Mouse (Mus musculus) bone marrow, adult 2 months (tissue): ENCODE measurements around the gene Pepd.

Source experiments
- CTCF ChIP-seq: fragments of 200-500 bp; IDR thresholded peaks from 2 replicates; pipeline ENCODE4 v1.5.1; 2011; ENCODE audit warnings: low read length, control low read depth; ENCODE audit not compliant: control insufficient read depth, insufficient read depth
- POLR2A ChIP-seq: fragments of 200-500 bp; IDR thresholded peaks from 2 replicates; pipeline ENCODE4 v1.6.1; 2011; ENCODE audit warnings: low read depth, mild to moderate bottlenecking, control low read depth, low read length, borderline replicate concordance; ENCODE audit not compliant: control insufficient read depth

- TF ChIP-seq CTCF: no peak
- no peak for TF ChIP-seq POLR2A
Measured at GRCm38 (mm10) chr7:35084565-35085360, 172.6 kb downstream of the Pepd start.
